Mouse (Mus musculus) forebrain, postnatal 0 days (tissue): ENCODE measurements around the gene Sprr1b. TPM values are rescaled to one million over a fixed set of nuclear protein-coding genes. Genes with fewer than 3 reads are reported as not detected.
"Not testable (repeated sequence)": the region's sequence is repeated elsewhere in the genome, so short reads cannot be mapped to it uniquely, and the experiment has no call there.

ENCODE experiments used
- ATAC-seq: fragments of 200-750 bp; cut with Nextera tagmentation; 2 replicates; pipeline ENCODE4 v1.8.0; 2017; ENCODE audit warnings: mild to moderate bottlenecking, moderate library complexity
- DNase-seq: peaks from one replicate; pipeline ENCODE4 v3.0.0-alpha.2; 2015
- H3K27ac ChIP-seq: fragments of 300-500 bp; sonication (generic); 2 replicates; pipeline ENCODE4 v1.5.1; 2014; ENCODE audit warnings: low read depth, mild to moderate bottlenecking, antibody characterized with exemption, low read length, moderate library complexity, mixed read lengths
- H3K27me3 ChIP-seq: fragments of 300-500 bp; sonication (generic); 2 replicates; pipeline ENCODE4 v1.6.1; 2014; ENCODE audit warnings: mild to moderate bottlenecking, low read length, mixed read lengths; ENCODE audit not compliant: insufficient read depth
- H3K36me3 ChIP-seq: fragments of 300-500 bp; sonication (generic); 2 replicates; pipeline ENCODE4 v1.6.1; 2014; ENCODE audit warnings: mild to moderate bottlenecking, moderate library complexity; ENCODE audit not compliant: insufficient read depth
- H3K4me1 ChIP-seq: fragments of 300-500 bp; sonication (generic); 2 replicates; pipeline ENCODE4 v1.6.1; 2014; ENCODE audit warnings: antibody characterized with exemption; ENCODE audit not compliant: insufficient read depth
- H3K4me2 ChIP-seq: fragments of 300-500 bp; sonication (generic); 2 replicates; pipeline ENCODE4 v1.6.1; 2014; ENCODE audit warnings: low read depth, mild to moderate bottlenecking, moderate library complexity
- H3K4me3 ChIP-seq: fragments of 300-500 bp; sonication (generic); 2 replicates; pipeline ENCODE4 v1.5.1; 2014; ENCODE audit warnings: low read depth, low read length, mixed read lengths
- H3K9ac ChIP-seq: fragments of 300-500 bp; sonication (generic); 2 replicates; pipeline ENCODE4 v1.6.1; 2014; ENCODE audit warnings: mild to moderate bottlenecking
- H3K9me3 ChIP-seq: fragments of 300-500 bp; sonication (generic); 2 replicates; pipeline ENCODE4 v1.6.1; 2016; ENCODE audit warnings: low read length
- CTCF ChIP-seq: sonication (generic); IDR thresholded peaks from 2 replicates; pipeline ENCODE4 v1.5.1; 2016; ENCODE audit warnings: antibody characterized with exemption, control low read depth, low read depth
- WGBS: fragments of 180-500 bp; shearing (Covaris S2); extraction: QIAGEN DNeasy Blood & Tissue Kit; methylation state at CpG from one replicate; pipeline ENCODE4 v1.1.7; 2014; 5-methylcytosine and 5-hydroxymethylcytosine counted together
- polyA plus RNA-seq: library from polyadenylated mRNA; unstranded; fragments of >200 nt; fragmentation: Nextera tagmentation; extraction: Ambion mirVana; gene quantifications from 2 replicates; pipeline ENCODE4 v1.2.1, GENCODE M21; 2015
- total RNA-seq: library from RNA; depleted of rRNA; stranded (reverse); fragments of >200 nt; gene quantifications from 2 replicates; pipeline ENCODE4 v1.2.3, GENCODE M21; 2014; rRNA removed

Gene Sprr1b
- total RNA-seq (not detected in 2 replicates), polyA plus RNA-seq (not detected in 2 replicates)

DNA sequence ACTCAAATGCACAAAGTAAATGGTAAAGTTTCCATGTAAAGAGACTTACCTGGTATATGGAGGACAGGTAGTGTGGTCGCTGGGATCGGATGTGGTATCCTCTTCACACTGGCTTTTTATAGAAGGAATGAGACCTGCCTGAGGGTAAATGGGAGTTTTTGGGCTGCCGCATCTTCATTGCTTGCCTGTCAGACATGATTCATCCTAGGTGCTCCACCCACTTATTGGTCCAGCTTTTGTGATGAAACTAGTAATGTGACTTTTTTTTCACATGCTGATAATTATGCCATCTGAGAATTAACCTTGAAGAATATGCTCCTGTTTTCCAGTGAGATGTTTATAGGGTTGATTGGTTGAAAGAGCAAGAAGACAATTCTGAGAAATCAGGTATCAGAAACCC is at the start of gene Sprr1b:
TSS of gene Sprr1b (minus strand) at position 101 of the 400 bp plus-strand sequence.
- ATAC-seq = no peak
- no peak within 1 kb of the TSS for H3K4me3 ChIP-seq
- no peak for DNase-seq
- H3K4me1 ChIP-seq = no peaks in the 10 kb centered on the region
- no peak within 1 kb of the TSS for H3K4me2 ChIP-seq
- H3K9ac ChIP-seq = no peak within 1 kb of the TSS
- H3K27ac ChIP-seq = no peak within 1 kb of the TSS
- WGBS = 98% methylated on average over 3 of the region's 3 CpGs
- H3K27me3 ChIP-seq = no peaks in the 10 kb centered on the region
- no peak for TF ChIP-seq CTCF
- H3K36me3 ChIP-seq = no peaks in the 10 kb centered on the region
- H3K9me3 ChIP-seq = no peaks in the 10 kb centered on the region

DNA sequence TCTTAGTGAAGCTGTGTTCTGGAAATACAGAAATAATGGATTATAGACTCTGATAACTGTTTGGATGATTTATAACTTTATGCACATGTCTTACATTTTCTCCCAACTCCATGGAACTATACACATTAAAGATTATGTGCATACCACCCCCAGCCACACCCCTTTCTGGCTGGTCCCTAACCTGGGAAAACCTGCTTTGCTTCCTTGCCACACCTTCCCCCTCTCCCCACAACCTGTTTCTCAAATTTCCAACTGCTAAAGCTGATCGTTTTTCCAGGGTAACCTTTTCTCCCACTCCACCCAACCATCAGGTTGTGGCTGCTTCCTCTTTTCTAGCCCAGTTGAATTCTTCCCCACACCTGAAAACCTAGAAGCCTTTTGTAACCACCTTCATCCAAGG is 47.7 kb upstream of the Sprr1b start:
- H3K4me3 ChIP-seq = no peak overlapping the region
- TF ChIP-seq CTCF = no peak
- 51% methylated on average over 1 of the region's 1 CpGs for WGBS
- no peaks in the 10 kb centered on the region for H3K36me3 ChIP-seq
- H3K27me3 ChIP-seq = no peaks in the 10 kb centered on the region
- no peaks in the 10 kb centered on the region for H3K4me1 ChIP-seq
- no peak overlapping the region for H3K9ac ChIP-seq
- no peak overlapping the region for H3K27ac ChIP-seq
- no peak for DNase-seq
- no peaks in the 10 kb centered on the region for H3K9me3 ChIP-seq
- no peak for ATAC-seq
- H3K4me2 ChIP-seq = no peak overlapping the region

DNA sequence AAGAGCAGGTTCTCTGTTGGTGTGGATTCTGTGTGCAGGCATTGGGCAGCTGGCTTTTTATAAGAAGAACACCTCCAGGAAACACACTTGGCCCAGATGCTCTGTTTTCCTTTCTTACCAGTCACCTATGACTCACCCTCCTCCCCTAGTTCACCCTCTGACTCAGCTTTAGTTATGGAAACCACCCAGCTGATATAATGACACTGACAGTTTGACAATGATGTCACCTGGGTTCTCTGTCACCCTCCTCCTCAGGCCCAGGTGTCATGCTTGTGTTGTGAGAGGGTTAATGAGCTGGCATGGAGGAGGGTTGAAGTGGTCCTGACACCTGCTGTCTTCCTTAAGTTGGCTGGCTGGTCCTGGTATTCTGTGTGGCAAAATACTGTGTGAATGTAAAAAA is 47.3 kb upstream of the Sprr1b start, which contains the start of gene Sprr1a:
TSS of gene Sprr1a (minus strand) at position 33 of the 400 bp plus-strand sequence.
- no peak for ATAC-seq
- TF ChIP-seq CTCF = no peak
- no peak within 1 kb of the TSS for H3K4me3 ChIP-seq

DNA sequence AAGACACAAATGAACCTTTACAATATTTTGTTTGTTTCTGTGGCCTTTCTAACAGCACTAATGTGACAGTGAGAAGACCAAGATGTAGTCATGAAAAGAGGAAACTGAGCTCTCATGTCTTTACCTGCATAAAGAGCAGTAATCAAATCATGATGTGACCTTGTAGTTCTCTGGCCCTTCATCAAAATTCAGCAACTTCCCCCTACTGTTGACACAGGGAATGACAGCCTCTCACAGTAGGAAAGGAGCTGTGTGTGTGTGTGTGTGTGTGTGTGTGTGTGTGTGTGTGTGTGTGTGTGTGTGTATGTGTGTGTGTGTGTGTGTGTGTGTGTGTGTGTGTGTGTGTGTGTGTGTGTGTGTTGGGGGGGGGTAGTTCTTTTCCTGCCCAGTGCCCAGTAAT is 42.7 kb upstream of the Sprr1b start:
- not testable (repeated sequence) for H3K27me3 ChIP-seq, H3K9me3 ChIP-seq, H3K9ac ChIP-seq, H3K36me3 ChIP-seq, DNase-seq, H3K4me3 ChIP-seq, H3K27ac ChIP-seq, H3K4me2 ChIP-seq, ATAC-seq, H3K4me1 ChIP-seq
- TF ChIP-seq CTCF = peak; percentile 28

More for the DNA sequence above, 47.3 kb upstream of the Sprr1b start, which contains the start of gene Sprr1a:
- Histone ChIP-seq H3K9me3 (no peaks in the 10 kb centered on the region), H3K4me1 (no peaks in the 10 kb centered on the region), H3K36me3 (no peaks in the 10 kb centered on the region), H3K27ac (no peak within 1 kb of the TSS), H3K4me2 (no peak within 1 kb of the TSS), H3K27me3 (no peaks in the 10 kb centered on the region), H3K9ac (no peak within 1 kb of the TSS)
- DNase-seq = no peak

DNA sequence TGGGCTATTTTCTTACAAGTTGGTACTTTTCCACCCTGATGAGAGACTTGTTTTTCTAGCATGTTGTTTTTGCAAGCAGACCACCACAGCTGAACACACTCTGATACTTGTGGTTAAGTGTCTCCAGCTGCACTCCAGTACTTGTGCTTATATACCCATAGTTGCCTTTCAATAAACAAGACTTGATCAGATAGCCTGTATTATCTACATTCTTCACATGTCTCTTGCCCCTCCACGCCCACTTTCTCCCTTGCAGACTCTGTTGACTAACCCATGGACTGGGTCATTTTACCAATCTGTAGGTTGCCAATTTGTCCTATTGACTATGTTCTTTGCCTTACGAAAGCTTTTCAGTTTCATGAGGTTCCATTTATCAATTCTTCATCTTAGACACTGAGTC is 31.5 kb upstream of the Sprr1b start:
- DNase-seq (no peak), ATAC-seq (no peak)
- no peak overlapping the region for H3K4me3 ChIP-seq
- H3K9me3 ChIP-seq = no peaks in the 10 kb centered on the region
- WGBS = 82% methylated on average over 2 of the region's 2 CpGs
- TF ChIP-seq CTCF = no peak
- no peak overlapping the region for H3K27ac ChIP-seq
- H3K36me3 ChIP-seq = no peaks in the 10 kb centered on the region
- H3K9ac ChIP-seq = no peak overlapping the region
- no peak overlapping the region for H3K4me2 ChIP-seq
- no peaks in the 10 kb centered on the region for H3K27me3 ChIP-seq
- H3K4me1 ChIP-seq = no peaks in the 10 kb centered on the region

DNA sequence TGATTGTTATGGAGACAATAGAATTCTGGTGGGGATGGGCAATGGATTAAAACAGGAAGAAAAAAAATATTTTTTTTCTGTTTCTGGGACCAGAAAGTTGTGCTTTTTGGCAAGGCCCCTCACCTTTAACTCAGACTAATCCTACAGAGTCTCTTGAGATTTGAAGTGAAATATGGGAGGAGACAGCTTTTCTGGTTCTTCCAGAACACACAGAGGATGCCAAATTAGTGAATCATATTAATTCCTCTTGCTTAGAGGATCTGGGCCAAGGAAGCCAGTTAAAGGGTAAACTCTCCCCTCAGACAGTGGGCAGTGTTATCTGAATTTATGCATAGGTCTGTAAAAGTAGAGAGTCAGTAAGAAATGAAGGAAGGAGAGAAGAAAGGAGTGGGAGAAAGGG is 28.8 kb upstream of the Sprr1b start:
- Histone ChIP-seq H3K4me3 (no peak overlapping the region), H3K4me2 (no peak overlapping the region), H3K27ac (no peak overlapping the region), H3K36me3 (no peaks in the 10 kb centered on the region), H3K9me3 (no peaks in the 10 kb centered on the region), H3K9ac (no peak overlapping the region), H3K4me1 (no peaks in the 10 kb centered on the region), H3K27me3 (no peaks in the 10 kb centered on the region)
- DNase-seq = no peak
- TF ChIP-seq CTCF = no peak
- no peak for ATAC-seq

DNA sequence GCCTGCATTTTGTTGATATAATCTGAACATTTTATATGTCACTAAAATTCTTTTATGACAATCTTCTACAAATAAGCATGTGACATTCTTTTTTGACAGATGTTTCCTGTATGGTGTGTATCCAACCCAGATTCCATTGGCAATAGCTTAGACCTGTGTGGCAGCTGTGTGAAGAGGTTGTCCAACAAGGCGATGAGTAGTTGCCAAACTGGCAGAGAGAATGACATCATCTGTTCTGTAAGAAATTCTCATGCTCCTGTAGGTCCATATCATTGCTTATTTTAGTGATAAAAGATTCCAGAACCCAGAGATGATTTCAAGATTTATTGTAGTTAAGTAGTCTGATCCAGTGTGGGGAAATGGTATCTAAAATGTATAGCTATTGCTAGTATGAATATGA is 28.0 kb upstream of the Sprr1b start:
- Histone ChIP-seq H3K9ac (no peak overlapping the region), H3K9me3 (no peaks in the 10 kb centered on the region), H3K27ac (no peak overlapping the region), H3K27me3 (no peaks in the 10 kb centered on the region), H3K4me2 (no peak overlapping the region), H3K4me1 (no peaks in the 10 kb centered on the region), H3K36me3 (no peaks in the 10 kb centered on the region), H3K4me3 (no peak overlapping the region)
- no peak for DNase-seq
- no peak for TF ChIP-seq CTCF
- ATAC-seq = no peak
- 86% methylated on average over 1 of the region's 1 CpGs for WGBS

DNA sequence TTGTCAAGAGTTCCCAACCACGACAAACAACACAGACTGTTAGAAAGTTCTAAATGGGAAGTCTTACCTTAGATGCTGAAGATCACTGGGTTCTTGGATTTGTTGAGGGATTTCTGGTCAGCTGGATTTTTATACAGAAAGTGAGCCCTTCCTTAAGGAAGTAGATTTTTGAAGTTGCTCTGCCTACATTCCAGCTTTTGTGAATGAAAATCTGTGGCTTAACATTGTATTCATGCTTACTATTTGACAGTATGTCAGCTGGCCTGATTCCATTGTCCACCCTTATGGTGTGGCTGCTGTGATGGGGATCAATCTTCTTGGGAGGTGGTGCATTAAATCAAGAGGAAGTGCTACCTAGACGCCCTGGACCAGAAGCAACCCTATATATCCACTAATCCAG is 20.0 kb upstream of the Sprr1b start, which contains the start of gene Sprr3:
TSS of gene Sprr3 (minus strand) at position 101 of the 400 bp plus-strand sequence.
- no peak for ATAC-seq
- DNase-seq = no peak
- no peak within 1 kb of the TSS for H3K4me3 ChIP-seq
- no peaks in the 10 kb centered on the region for H3K9me3 ChIP-seq
- H3K9ac ChIP-seq = no peak within 1 kb of the TSS
- no peak within 1 kb of the TSS for H3K4me2 ChIP-seq
- no peaks in the 10 kb centered on the region for H3K4me1 ChIP-seq
- 76% methylated on average over 2 of the region's 2 CpGs for WGBS
- no peak within 1 kb of the TSS for H3K27ac ChIP-seq
- H3K27me3 ChIP-seq = no peaks in the 10 kb centered on the region
- TF ChIP-seq CTCF = no peak
- H3K36me3 ChIP-seq = no peaks in the 10 kb centered on the region
